Mouse (Mus musculus): Measurements from ENCODE around the gene Agrp. TPM values are rescaled to one million over a fixed set of nuclear protein-coding genes. Genes with fewer than 3 reads are reported as not detected.

Agrp gene
- total RNA-seq (2023) = not detected

GRCm38 (mm10) chr8:105636963-105637510 is at the start of gene Agrp:
Agrp (minus strand) TSS chr8:105637393.

GRCm38 (mm10) chr8:105685796-105686308 is 48.7 kb upstream of the Agrp start, which contains the start of gene Carmil2:
Carmil2 (plus strand) TSS chr8:105686274.

GRCm38 (mm10) chr8:105636018-105636962 is 903 bp downstream of the Agrp start, which contains the start of gene Ctcf:
Ctcf (plus strand) TSS chr8:105636568.

DNA sequence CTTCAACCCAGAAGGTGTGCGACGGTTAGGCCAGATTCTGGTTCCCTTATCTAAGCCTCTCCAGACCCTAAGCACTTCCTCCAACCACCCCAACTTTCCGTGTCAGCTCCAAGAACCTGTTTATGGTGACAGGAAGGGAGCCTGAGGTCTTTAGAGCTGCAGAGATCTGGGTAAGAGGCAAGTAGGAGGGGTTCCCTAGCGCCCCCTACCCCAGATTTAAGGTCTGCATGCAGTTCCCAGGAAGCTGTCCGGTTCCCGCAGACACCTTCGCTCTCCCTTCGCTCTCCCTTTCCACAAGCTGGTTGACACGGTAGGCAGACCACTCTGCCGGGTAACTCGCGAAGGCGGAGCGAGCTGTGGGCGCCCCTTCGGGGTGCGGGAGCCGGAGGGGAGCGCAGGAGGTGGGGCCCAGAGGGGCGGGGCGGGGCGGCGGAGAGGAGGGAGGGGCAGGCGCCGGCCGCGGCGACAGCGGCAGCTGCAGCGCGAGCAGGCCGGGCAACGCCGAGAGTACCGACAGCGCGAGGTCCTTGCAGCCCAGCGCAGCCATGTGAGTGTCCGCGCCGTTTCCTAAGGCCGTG is 32.3 kb downstream of the Agrp start, which contains the start of gene Ripor1:
TSS of gene Ripor1 (plus strand) at position 452 of the 578 bp plus-strand sequence.

GRCm38 (mm10) chr8:105565952-105566702 is 71.1 kb downstream of the Agrp start, which contains the start of gene Atp6v0d1:
Atp6v0d1 (minus strand) TSS chr8:105566047.

GRCm38 (mm10) chr8:105518436-105519313 is 118.5 kb downstream of the Agrp start, which contains the start of gene Hsd11b2:
Hsd11b2 (plus strand) TSS chr8:105518755.

Other genes with a start within 250 kb of the Agrp start
- not detected for gene Kctd19, start 223.9 kb downstream of the Agrp start, total RNA-seq (2023)
- gene Lrrc36, start 223.8 kb downstream of the Agrp start, total RNA-seq (2023) = not detected
- 1.3 TPM for gene Tppp3, start 165.9 kb downstream of the Agrp start, total RNA-seq (2023)
- 5.8 TPM for gene Zdhhc1, start 140.5 kb downstream of the Agrp start, total RNA-seq (2023)
- not detected for gene Hsd11b2, start 118.6 kb downstream of the Agrp start, total RNA-seq (2023)
- gene Atp6v0d1, start 71.3 kb downstream of the Agrp start, total RNA-seq (2023) = 51.3 TPM
- gene Ripor1, start 32.1 kb downstream of the Agrp start, total RNA-seq (2023) = 18.9 TPM
- 148 TPM for gene Ctcf, start 825 bp downstream of the Agrp start, total RNA-seq (2023)
- gene Carmil2, start 48.9 kb upstream of the Agrp start, total RNA-seq (2023) = 126 TPM
- 52.6 TPM for gene Acd, start 63.7 kb upstream of the Agrp start, total RNA-seq (2023)
- gene Pard6a, start 63.8 kb upstream of the Agrp start, total RNA-seq (2023) = 10.6 TPM
- gene 4933405L10Rik, start 70.3 kb upstream of the Agrp start, total RNA-seq (2023) = not detected
- gene Enkd1, start 70.8 kb upstream of the Agrp start, total RNA-seq (2023) = 2.9 TPM
- 6.0 TPM for gene Gfod2, start 121.3 kb upstream of the Agrp start, total RNA-seq (2023)
- 44.5 TPM for gene Ranbp10, start 190.0 kb upstream of the Agrp start, total RNA-seq (2023)
- 0.24 TPM for gene Tsnaxip1, start 190.3 kb upstream of the Agrp start, total RNA-seq (2023)
- gene Cenpt, start 215.9 kb upstream of the Agrp start, total RNA-seq (2023) = 18.6 TPM
- gene Thap11, start 217.7 kb upstream of the Agrp start, total RNA-seq (2023) = 18.5 TPM
- gene Nutf2, start 223.2 kb upstream of the Agrp start, total RNA-seq (2023) = 18.0 TPM
- gene Edc4, start 243.5 kb upstream of the Agrp start, total RNA-seq (2023) = 87.4 TPM